Mouse (Mus musculus): ENCODE data around the gene Rela. TPM values are rescaled to one million over a fixed set of nuclear protein-coding genes. Genes with fewer than 3 reads are reported as not detected.

Gene Rela
- polyA plus RNA-seq, 1 experiment from 2014 or later: 94.7 TPM

- ATAC-seq (no peak), DNase-seq (ENCODE audit: low read depth, low spot score) (no peak)
- POLR2A ChIA-PET: interaction anchor here (1.9 kb wide), 1 partner anchor 13 kb away, joined by 6 read pairs; no protein-coding TSS in a partner anchor
- CTCF ChIA-PET: interaction anchor here (1.5 kb wide), 1 partner anchor 67 kb away, joined by 3 read pairs; no protein-coding TSS in a partner anchor
- in situ Hi-C loops (cut with MboI; ENCODE audit: low pct_unique_long_range_greater_than_20kb): no loop called here
- no peak for TF ChIP-seq CTCF (IDR thresholded peaks at IDR 0.05)
- no peaks in the 10 kb centered on the region for H3K27me3 ChIP-seq
Measured at GRCm38 (mm10) chr19:5636036-5636570, 1.2 kb upstream of the Rela start.

GRCm38 (mm10) chr19:5636571-5637041 is 677 bp upstream of the Rela start:
- ChIA-PET CTCF (no interaction called here), POLR2A (interaction anchor here (1.0 to 1.9 kb wide), 5 partner anchors 12 to 68 kb away, joined by 3 to 6 read pairs (median 3); partner anchors contain the start of genes Map3k11 and Pcnx3)
- TF ChIP-seq CTCF (IDR thresholded peaks at IDR 0.05): no peak
- ATAC-seq: no peak
- in situ Hi-C loops (cut with MboI; ENCODE audit: low pct_unique_long_range_greater_than_20kb): no loop called here
- DNase-seq (ENCODE audit: low read depth, low spot score): no peak
- no peaks in the 10 kb centered on the region for H3K27me3 ChIP-seq

GRCm38 (mm10) chr19:5638416-5639005 is 1.2 kb downstream of the Rela start:
- in situ Hi-C loops (cut with MboI; ENCODE audit: low pct_unique_long_range_greater_than_20kb): no loop called here
- DNase-seq (ENCODE audit: low read depth, low spot score) (no peak), ATAC-seq (no peak)
- POLR2A ChIA-PET: interaction anchor here (1.0 to 1.1 kb wide), 2 partner anchors 17 to 24 kb away, joined by 3 to 5 read pairs; no protein-coding TSS in a partner anchor
- CTCF ChIA-PET: no interaction called here
- TF ChIP-seq CTCF (IDR thresholded peaks at IDR 0.05): no peak
- no peaks in the 10 kb centered on the region for H3K27me3 ChIP-seq

DNA sequence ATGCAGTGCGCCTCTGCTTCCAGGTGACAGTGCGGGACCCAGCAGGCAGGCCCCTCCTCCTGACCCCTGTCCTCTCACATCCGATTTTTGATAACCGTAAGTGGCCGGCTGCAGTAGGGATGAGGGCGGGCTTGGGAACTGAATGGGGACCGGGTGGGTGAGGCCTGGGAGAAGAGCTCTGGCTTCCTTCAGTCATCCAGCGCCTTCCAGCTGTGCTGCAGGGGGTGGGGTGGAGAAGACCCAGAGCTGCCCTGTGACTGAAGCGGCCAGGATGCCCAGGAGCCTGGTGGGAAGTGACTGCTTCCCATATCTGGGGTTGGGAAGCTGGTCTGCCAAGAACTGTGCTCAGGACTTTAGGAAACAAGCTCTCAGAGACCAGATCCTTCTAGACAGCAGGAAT is 3.1 kb downstream of the Rela start:
- no peaks in the 10 kb centered on the region for H3K27me3 ChIP-seq
- ChIA-PET CTCF (no interaction called here), POLR2A (interaction anchor here (0.7 to 1.1 kb wide), 2 partner anchors 12 to 126 kb away, joined by 3 read pairs; no protein-coding TSS in a partner anchor)
- DNase-seq (ENCODE audit: low read depth, low spot score): no peak
- in situ Hi-C loops (cut with MboI; ENCODE audit: low pct_unique_long_range_greater_than_20kb): no loop called here
- no peak for ATAC-seq
- no peak for TF ChIP-seq CTCF (IDR thresholded peaks at IDR 0.05)

GRCm38 (mm10) chr19:5641021-5641420 is 3.7 kb downstream of the Rela start:
- in situ Hi-C loops (cut with MboI; ENCODE audit: low pct_unique_long_range_greater_than_20kb): no loop called here
- no peak for TF ChIP-seq CTCF (IDR thresholded peaks at IDR 0.05)
- CTCF ChIA-PET: no interaction called here
- no peaks in the 10 kb centered on the region for H3K27me3 ChIP-seq
- DNase-seq (ENCODE audit: low read depth, low spot score) (no peak), ATAC-seq (no peak)
- POLR2A ChIA-PET: interaction anchor here (1.1 kb wide), 1 partner anchor 20 kb away, joined by 3 read pairs; no protein-coding TSS in a partner anchor

DNA sequence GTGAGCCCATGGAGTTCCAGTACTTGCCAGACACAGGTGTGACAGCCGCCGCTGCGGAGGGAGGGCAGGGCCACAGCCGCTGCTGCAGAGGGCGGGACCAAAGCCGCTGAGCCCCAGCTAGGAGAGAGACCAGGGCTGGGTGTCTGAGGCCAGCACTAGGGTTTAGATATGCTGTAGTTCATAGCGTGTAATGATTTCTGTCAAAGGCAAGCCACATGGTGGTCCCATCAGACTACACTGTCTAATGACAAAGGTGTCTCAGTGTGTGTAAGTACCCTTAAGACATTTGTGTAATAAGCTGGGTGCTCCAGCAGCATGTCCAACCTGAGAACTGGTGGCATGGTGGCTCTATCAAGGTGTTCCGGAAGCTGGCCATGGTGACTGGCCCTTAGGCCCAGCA is 4.4 kb downstream of the Rela start:
- CTCF ChIA-PET: no interaction called here
- no peaks in the 10 kb centered on the region for H3K27me3 ChIP-seq
- no peak for DNase-seq (ENCODE audit: low read depth, low spot score)
- POLR2A ChIA-PET: interaction anchor here (0.8 to 1.1 kb wide), 2 partner anchors 19 to 424 kb away, joined by 3 read pairs; no protein-coding TSS in a partner anchor
- in situ Hi-C loops (cut with MboI; ENCODE audit: low pct_unique_long_range_greater_than_20kb): no loop called here
- no peak for ATAC-seq
- TF ChIP-seq CTCF (IDR thresholded peaks at IDR 0.05): no peak

DNA sequence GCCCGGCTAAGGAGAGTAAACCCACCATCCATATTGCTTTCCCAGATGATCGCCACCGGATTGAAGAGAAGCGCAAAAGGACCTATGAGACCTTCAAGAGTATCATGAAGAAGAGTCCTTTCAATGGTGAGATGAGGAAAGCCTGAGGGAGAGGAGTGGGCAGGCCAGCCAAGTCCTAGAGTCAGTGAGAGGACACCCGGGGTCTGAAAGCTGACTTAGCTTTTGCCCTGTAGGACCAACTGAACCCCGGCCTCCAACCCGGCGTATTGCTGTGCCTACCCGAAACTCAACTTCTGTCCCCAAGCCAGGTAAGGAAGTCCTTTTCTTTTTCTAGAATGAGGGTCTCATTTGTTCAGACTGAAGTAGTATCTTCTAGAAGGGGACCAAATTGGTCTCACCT is 8.0 kb downstream of the Rela start:
- TF ChIP-seq CTCF (IDR thresholded peaks at IDR 0.05): no peak
- DNase-seq (ENCODE audit: low read depth, low spot score) (no peak), ATAC-seq (no peak)
- no peaks in the 10 kb centered on the region for H3K27me3 ChIP-seq
- in situ Hi-C loops (cut with MboI; ENCODE audit: low pct_unique_long_range_greater_than_20kb): no loop called here
- CTCF ChIA-PET: interaction anchor here (1.7 kb wide), 1 partner anchor 10 kb away, joined by 4 read pairs; no protein-coding TSS in a partner anchor
- POLR2A ChIA-PET: interaction anchor here (0.6 kb wide), 1 partner anchor 23 kb away, joined by 3 read pairs; no protein-coding TSS in a partner anchor

DNA sequence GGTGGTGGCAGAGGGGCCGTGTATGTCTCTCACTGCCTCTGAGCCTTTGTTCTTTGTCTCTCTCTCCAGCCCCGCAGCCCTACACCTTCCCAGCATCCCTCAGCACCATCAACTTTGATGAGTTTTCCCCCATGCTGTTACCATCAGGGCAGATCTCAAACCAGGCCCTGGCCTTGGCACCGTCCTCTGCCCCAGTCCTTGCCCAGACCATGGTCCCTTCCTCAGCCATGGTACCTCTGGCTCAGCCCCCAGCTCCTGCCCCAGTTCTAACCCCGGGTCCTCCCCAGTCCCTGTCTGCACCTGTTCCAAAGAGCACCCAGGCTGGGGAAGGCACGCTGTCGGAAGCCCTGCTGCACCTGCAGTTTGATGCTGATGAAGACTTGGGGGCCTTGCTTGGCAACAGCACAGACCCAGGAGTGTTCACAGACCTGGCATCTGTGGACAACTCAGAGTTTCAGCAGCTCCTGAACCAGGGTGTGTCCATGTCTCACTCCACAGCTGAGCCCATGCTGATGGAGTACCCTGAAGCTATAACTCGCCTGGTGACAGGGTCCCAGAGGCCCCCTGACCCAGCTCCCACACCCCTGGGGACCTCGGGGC is 9.5 kb downstream of the Rela start:
- ATAC-seq (no peak), DNase-seq (ENCODE audit: low read depth, low spot score) (no peak)
- ChIA-PET POLR2A (no interaction called here), CTCF (interaction anchor here (1.5 to 1.7 kb wide), 2 partner anchors 9 to 140 kb away, joined by 4 read pairs; no protein-coding TSS in a partner anchor)
- TF ChIP-seq CTCF (IDR thresholded peaks at IDR 0.05): no peak
- H3K27me3 ChIP-seq: no peaks in the 10 kb centered on the region
- in situ Hi-C loops (cut with MboI; ENCODE audit: low pct_unique_long_range_greater_than_20kb): no loop called here

DNA sequence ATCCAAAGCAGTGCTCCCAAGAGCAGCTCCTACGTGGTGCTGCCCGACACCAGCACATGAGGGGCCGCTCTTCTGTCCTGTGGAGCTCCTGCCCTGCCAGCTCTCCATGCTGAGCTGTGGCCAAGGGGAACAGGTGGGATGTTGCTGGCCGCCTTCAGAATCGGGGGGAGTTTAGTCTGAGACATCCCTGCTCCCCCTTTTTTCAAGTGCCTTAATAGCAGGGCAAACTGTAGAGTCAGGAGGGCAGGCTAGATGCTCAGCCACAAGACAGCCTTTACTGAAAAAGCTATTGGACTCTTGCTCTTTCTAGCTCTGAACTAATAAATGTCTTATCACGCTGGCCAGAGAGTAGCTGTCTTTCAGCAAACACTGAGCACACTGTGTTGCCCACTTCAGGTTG is 10.5 kb downstream of the Rela start:
- DNase-seq (ENCODE audit: low read depth, low spot score): no peak
- CTCF ChIA-PET: interaction anchor here (1.5 kb wide), 1 partner anchor 139 kb away, joined by 4 read pairs; no protein-coding TSS in a partner anchor
- no peaks in the 10 kb centered on the region for H3K27me3 ChIP-seq
- POLR2A ChIA-PET: no interaction called here
- in situ Hi-C loops (cut with MboI; ENCODE audit: low pct_unique_long_range_greater_than_20kb): no loop called here
- ATAC-seq: no peak
- no peak for TF ChIP-seq CTCF (IDR thresholded peaks at IDR 0.05)

DNA sequence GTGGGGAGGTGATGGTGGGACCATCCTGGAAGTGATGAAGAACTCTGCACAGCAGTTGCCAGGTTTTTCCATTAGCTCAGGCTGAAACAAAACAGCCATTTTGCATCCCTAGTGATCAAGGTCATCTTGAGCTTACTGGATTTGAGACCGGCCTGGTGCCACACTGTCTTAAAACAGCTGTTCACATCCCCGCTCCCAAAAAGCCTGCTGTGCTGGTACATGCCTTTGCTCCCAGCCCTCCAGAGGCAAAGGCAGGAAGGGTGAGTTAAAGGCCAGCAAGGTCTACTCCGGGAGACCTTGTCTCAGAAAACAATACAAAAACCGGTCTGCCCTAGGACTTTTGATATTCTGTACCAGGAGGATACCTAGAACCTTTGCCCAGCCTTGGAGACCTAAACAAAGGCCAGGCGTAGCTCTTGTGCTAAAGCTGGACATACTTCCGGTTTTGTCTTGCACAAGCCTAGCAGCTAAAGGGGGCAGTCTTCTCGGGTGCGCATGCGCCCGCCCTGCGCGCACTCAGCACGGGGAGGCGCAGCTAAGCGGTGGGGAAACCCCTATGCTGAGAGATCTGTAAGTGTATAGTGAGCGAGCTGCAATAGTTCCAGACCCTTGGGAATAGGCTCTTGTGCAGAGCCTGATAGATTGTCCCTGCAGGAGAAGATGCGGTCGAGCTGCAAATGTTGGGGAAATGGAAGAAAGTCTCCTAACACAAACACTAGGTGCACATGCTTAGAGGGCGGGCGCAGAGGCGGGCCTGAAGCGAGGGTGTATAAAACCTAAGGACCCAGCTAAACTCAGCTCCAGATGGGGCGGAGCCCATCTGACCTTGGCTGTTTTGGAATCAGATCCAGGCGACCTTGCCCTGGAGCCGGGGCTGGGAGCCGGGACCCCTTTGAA is 11.4 kb downstream of the Rela start:
- no peaks in the 10 kb centered on the region for H3K27me3 ChIP-seq
- ChIA-PET POLR2A (interaction anchor here (0.9 to 1.4 kb wide), 4 partner anchors 11 to 151 kb away, joined by 3 to 6 read pairs (median 4); partner anchors contain the start of genes Rela and Sipa1), CTCF (interaction anchor here (0.8 to 1.4 kb wide), 2 partner anchors 12 to 21 kb away, joined by 3 to 5 read pairs; no protein-coding TSS in a partner anchor)
- in situ Hi-C loops (cut with MboI; ENCODE audit: low pct_unique_long_range_greater_than_20kb): no loop called here
- TF ChIP-seq CTCF (IDR thresholded peaks at IDR 0.05): no peak
- DNase-seq (ENCODE audit: low read depth, low spot score): no peak
- ATAC-seq: peak; percentile 20

All from Patski (cell line).